Comparison of ENCODE assay signal across 23 mouse cellular contexts in genomic region chr8:95447661-95448060, GRCm38 (mm10). TPM values are rescaled to one million over a fixed set of nuclear protein-coding genes. Genes with fewer than 3 reads are reported as not detected.
DNase-seq lines count a peak whose midpoint lies in the region; ATAC-seq and TF ChIP-seq lines count a peak whose summit lies in the region.
"Had no signal": no experiment of that assay in that cellular context is flagged by ENCODE, and none has a peak within 500 bp of the region (broad histone marks: within the 10 kb centered on the region; RNA-seq: fewer than 3 reads in every experiment).

No protein-coding gene starts in this region.

- TF ChIP-seq POLR2A in liver, adult 2 months (IDR thresholded peaks at IDR 0.05; ENCODE audit: extremely low read depth, insufficient read depth, low read length) = no peak
- TF ChIP-seq POLR2A in myocyte (IDR thresholded peaks at IDR 0.05; ENCODE audit: insufficient read length, low read depth) = no peak

- H3K27me3 ChIP-seq in liver, adult 2 months (ENCODE audit: control insufficient read depth, insufficient read depth, low read length) = no peaks in the 10 kb centered on the region
- H3K27me3 ChIP-seq in liver, postnatal 0 days (ENCODE audit: insufficient read depth, low read length) = no peaks in the 10 kb centered on the region
- no peaks in the 10 kb centered on the region for H3K27me3 ChIP-seq in myocyte (ENCODE audit: control insufficient read depth, insufficient read depth, insufficient read length)
- H3K27me3 ChIP-seq: heart, embryonic 13.5 days had no signal

- no peaks in the 10 kb centered on the region for H3K79me2 ChIP-seq in liver, adult 2 months (ENCODE audit: control insufficient read depth, insufficient read depth, low read length)
- H3K79me2 ChIP-seq in myocyte (ENCODE audit: control insufficient read depth, insufficient read depth) = no peaks in the 10 kb centered on the region

- no peak overlapping the region for H3K4me3 ChIP-seq in liver, adult 2 months (ENCODE audit: insufficient read depth, low read depth, low read length)
- H3K4me3 ChIP-seq in liver, postnatal 0 days (ENCODE audit: low read depth, low read length) = no peak overlapping the region
- H3K4me3 ChIP-seq in myocyte = no peak overlapping the region
- H3K4me3 ChIP-seq: gastrocnemius, adult 2 months; heart, embryonic 13.5 days had no signal

- no peak overlapping the region for H3K9ac ChIP-seq in liver, adult 2 months (ENCODE audit: low read depth, low read length)
- H3K9ac ChIP-seq in liver, postnatal 0 days (replicated peaks) = no peak overlapping the region
- H3K9ac ChIP-seq: forebrain, postnatal 0 days; heart, embryonic 13.5 days; hindbrain, embryonic 14.5 days had no signal

- no peaks in the 10 kb centered on the region; the same call in 1 of the 2 replicates for H3K36me3 ChIP-seq in liver, adult 2 months (ENCODE audit: control insufficient read depth, insufficient read depth, low read length)
- H3K36me3 ChIP-seq in liver, postnatal 0 days (replicated peaks; ENCODE audit: insufficient read depth, low read length) = peaks cover 30% of the 10 kb centered on the region
- peaks cover 12% of the 10 kb centered on the region for H3K36me3 ChIP-seq in myocyte (ENCODE audit: control insufficient read depth, insufficient read depth)

- peak; percentile 33 for DNase-seq in liver, adult 2 months (ENCODE audit: extremely low read depth, low read depth, low spot score)
- no peak for DNase-seq in liver, postnatal 0 days
- peak; percentile 68 for DNase-seq in adrenal gland, adult 8-10 months
- DNase-seq in adrenal gland, postnatal 14 days = peak; percentile 77
- DNase-seq in left cerebral cortex, adult 8-10 months (ENCODE audit: low spot score in 2 of 2) = no peak
- DNase-seq in lung, postnatal 36 days = no peak
- DNase-seq: cerebellum, adult 18-20 months; cerebellum, adult 9-10 months; cerebellum, postnatal 14 days; forebrain, postnatal 0 days; gastrocnemius, adult 2 months; gastrocnemius, postnatal 14 days; heart, adult 11 months; heart, postnatal 14 days; heart, postnatal 4 days had no signal

- no peaks in the 10 kb centered on the region for H3K9me3 ChIP-seq in liver, postnatal 0 days (ENCODE audit: low read length)
- H3K9me3 ChIP-seq: heart, embryonic 13.5 days had no signal

- H3K4me1 ChIP-seq in liver, adult 2 months (ENCODE audit: control insufficient read depth, insufficient read depth, low read length) = peaks cover 16% of the 10 kb centered on the region
- no peaks in the 10 kb centered on the region for H3K4me1 ChIP-seq in liver, postnatal 0 days (ENCODE audit: insufficient read depth)
- H3K4me1 ChIP-seq: heart, embryonic 13.5 days had no signal

- H3K4me2 ChIP-seq in liver, postnatal 0 days (ENCODE audit: low read depth, low read length) = no peak overlapping the region
- no peak overlapping the region for H3K4me2 ChIP-seq in myocyte (ENCODE audit: low read depth)
- H3K4me2 ChIP-seq: heart, embryonic 13.5 days; hindbrain, embryonic 14.5 days had no signal

- TF ChIP-seq EP300 in liver, postnatal 0 days (IDR thresholded peaks at IDR 0.05; ENCODE audit: low read depth) = no peak

- 82% methylated on average over 7 of the region's 7 CpGs for WGBS in liver, adult 2 months
- 83% methylated on average over 7 of the region's 7 CpGs for WGBS in liver, postnatal 0 days (ENCODE audit: insufficient replicate concordance)

- no peak for TF ChIP-seq CTCF in liver, adult 2 months (IDR thresholded peaks at IDR 0.05; ENCODE audit: low read depth, low read length)
- no peak for TF ChIP-seq CTCF in liver, postnatal 0 days (IDR thresholded peaks at IDR 0.05; ENCODE audit: low read depth)

- H3ac ChIP-seq in myocyte (ENCODE audit: control insufficient read depth, insufficient read length) = no peak overlapping the region

- H3K27ac ChIP-seq in liver, adult 2 months (replicated peaks; ENCODE audit: insufficient read depth, low read depth, low read length) = no peak overlapping the region
- no peak overlapping the region for H3K27ac ChIP-seq in liver, postnatal 0 days (ENCODE audit: low read depth)
- H3K27ac ChIP-seq: gastrocnemius, adult 2 months; heart, embryonic 13.5 days; hindbrain, embryonic 14.5 days; hindbrain, postnatal 0 days had no signal

- ATAC-seq in liver, postnatal 0 days = no peak
- ATAC-seq: CD4-positive, CD25-positive, alpha-beta regulatory T cell, adult 4 months; forebrain, embryonic 14.5 days; forebrain, postnatal 0 days; hindbrain, postnatal 0 days; inflammation-experienced regulatory T-cells, adult 6 months; intestine, embryonic 16.5 days had no signal

TF ChIP-seq in myocyte, 11 proteins besides CTCF, POLR2A, EP300 and RAD21:
- peak; percentile 24 for TF ChIP-seq POLR2AphosphoS2 (IDR thresholded peaks at IDR 0.05; ENCODE audit: insufficient read length, low read depth)
- TF ChIP-seq CEBPB (IDR thresholded peaks at IDR 0.05; ENCODE audit: insufficient read depth, poor library complexity, severe bottlenecking) = no peak

RNA-seq across cellular contexts. Expression of gene Cfap20, which starts 13.0 kb away (rescaled TPM):
- 39.6 and 47.1 TPM in 2 replicates for total RNA-seq in liver, adult 2 months (2014; rRNA removed)
- polyA plus RNA-seq in liver, adult 2 months (2012; rRNA removed) = 27.0 and 37.5 TPM in 2 replicates
- polyA plus RNA-seq in liver, postnatal 0 days (2015; fragmentation: Nextera tagmentation; extraction: Ambion mirVana) = 30.4 and 33.1 TPM in 2 replicates
- 10 to 100 TPM; 43.2 to 55.3 (median 49.1) TPM for total RNA-seq in adrenal gland, adult 8-10 months (2022)
- 46.8 and 47.4 TPM in 2 replicates for total RNA-seq in adrenal gland, postnatal 14 days (2021)
- polyA plus RNA-seq in myocyte (2012; fragmentation: generic; extraction: Trizol) = 39.9 TPM
- 10 to 100 TPM; 52.7 to 60.3 (median 57.4) TPM for total RNA-seq in left cerebral cortex, adult 8-10 months (2022)

RNA-seq across cellular contexts. Expression of gene Csnk2a2, which starts 42.2 kb away (rescaled TPM):
- total RNA-seq in liver, adult 2 months (2014; rRNA removed) = 13.2 and 19.6 TPM in 2 replicates
- polyA plus RNA-seq in liver, adult 2 months (2012; rRNA removed) = 8.8 and 10.1 TPM in 2 replicates
- 3.8 and 4.7 TPM in 2 replicates for polyA plus RNA-seq in liver, postnatal 0 days (2015; fragmentation: Nextera tagmentation; extraction: Ambion mirVana)
- 10 to 100 TPM; 55.1 to 93.1 (median 78.1) TPM for total RNA-seq in adrenal gland, adult 8-10 months (2022)
- total RNA-seq in adrenal gland, postnatal 14 days (2021) = 81.9 and 82.2 TPM in 2 replicates
- polyA plus RNA-seq in myocyte (2012; fragmentation: generic; extraction: Trizol) = 51.9 TPM
- total RNA-seq in left cerebral cortex, adult 8-10 months (2022) = 10 to 100 TPM; 71.1 to 85.2 (median 78.2) TPM

Comparison
In these comparisons a context has a peak if more than half of its experiments do, and no peak if none do; other contexts are left out.
1. DNase-seq: peak in liver, adult 2 months (single experiment), adrenal gland, adult 8-10 months (single experiment) and adrenal gland, postnatal 14 days (single experiment); none in liver, postnatal 0 days (single experiment), left cerebral cortex, adult 8-10 months (0 of 2) and lung, postnatal 36 days (single experiment).